Mouse (Mus musculus) forebrain, embryonic 12.5 days (tissue): ENCODE data around the gene Zfp526. TPM values are rescaled to one million over a fixed set of nuclear protein-coding genes. Genes with fewer than 3 reads are reported as not detected.
A peak's percentile ranks its signal among the peaks of the same experiment; 100 is the strongest.

ENCODE experiments used
- ATAC-seq: fragments of 200-750 bp; cut with Nextera tagmentation; 2 replicates; pipeline ENCODE4 v1.8.0; 2017; ENCODE audit warnings: moderate TSS enrichment; ENCODE audit not compliant: low FRiP score
- H3K27ac ChIP-seq: fragments of 300-500 bp; sonication (generic); 2 replicates; pipeline ENCODE4 v1.5.1; 2016; ENCODE audit warnings: mild to moderate bottlenecking
- H3K27me3 ChIP-seq: fragments of 300-500 bp; sonication (generic); 2 replicates; pipeline ENCODE4 v1.6.1; 2016; ENCODE audit warnings: mild to moderate bottlenecking
- H3K36me3 ChIP-seq: fragments of 300-500 bp; sonication (generic); replicated peaks from 2 replicates; pipeline ENCODE4 v1.6.1; 2016; ENCODE audit warnings: mild to moderate bottlenecking
- H3K4me1 ChIP-seq: fragments of 300-500 bp; sonication (generic); 2 replicates; pipeline ENCODE4 v1.6.1; 2016
- H3K4me2 ChIP-seq: fragments of 300-500 bp; sonication (generic); 2 replicates; pipeline ENCODE4 v1.6.1; 2016; ENCODE audit warnings: mild to moderate bottlenecking, moderate library complexity
- H3K4me3 ChIP-seq: fragments of 300-500 bp; sonication (generic); replicated peaks from 2 replicates; pipeline ENCODE4 v1.5.1; 2016; ENCODE audit warnings: mild to moderate bottlenecking
- H3K9ac ChIP-seq: fragments of 300-500 bp; sonication (generic); 2 replicates; pipeline ENCODE4 v1.6.1; 2016; ENCODE audit warnings: mild to moderate bottlenecking
- H3K9me3 ChIP-seq: fragments of 300-500 bp; sonication (generic); 2 replicates; pipeline ENCODE4 v1.6.1; 2016
- WGBS: fragments of 180-500 bp; shearing (Covaris S2); methylation state at CpG from one replicate; pipeline ENCODE4 v1.1.7; 2016; 5-methylcytosine and 5-hydroxymethylcytosine counted together
- polyA plus RNA-seq: library from polyadenylated mRNA; unstranded; fragments of >200 nt; fragmentation: Nextera tagmentation; extraction: Ambion mirVana; gene quantifications from 2 replicates; pipeline ENCODE4 v1.2.1, GENCODE M21; 2016

Zfp526 gene
- polyA plus RNA-seq, 1 experiment from 2014 or later, result 2.7 TPM

DNA sequence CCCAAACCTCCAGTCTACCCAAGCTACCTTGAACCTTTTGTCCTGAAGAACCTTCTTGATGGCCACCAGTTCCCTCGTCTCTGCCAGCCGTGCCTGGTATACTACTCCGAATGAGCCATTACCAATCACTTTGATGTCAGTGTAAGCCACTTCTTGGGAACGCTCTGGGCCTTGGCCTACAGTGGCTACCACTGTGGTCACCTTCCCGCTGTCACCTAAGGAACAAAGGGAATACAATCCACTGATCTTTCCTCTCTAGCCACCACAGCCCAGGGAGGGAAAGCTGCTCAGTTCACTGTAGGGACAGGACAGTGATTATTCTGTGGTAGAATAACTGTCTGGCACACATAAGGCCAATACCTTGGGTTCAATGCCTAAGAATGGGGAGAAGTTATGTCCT lies 14.3 kb downstream of the Zfp526 start:
- no peaks in the 10 kb centered on the region for H3K27me3 ChIP-seq
- H3K4me1 ChIP-seq, result peaks cover 36% of the 10 kb centered on the region
- peak overlapping the region; percentile 33; the same call in 1 of the 2 replicates for H3K9ac ChIP-seq
- no peaks in the 10 kb centered on the region for H3K9me3 ChIP-seq
- no peak overlapping the region for H3K27ac ChIP-seq
- 89% methylated on average over 5 of the region's 5 CpGs for WGBS
- peak overlapping the region; percentile 72 for H3K4me2 ChIP-seq
- ATAC-seq, result no peak
- H3K36me3 ChIP-seq, result peaks cover 44% of the 10 kb centered on the region
- 0 out of 2 replicates have a peak overlapping the region, but pooled peaks have one; percentile 5 for H3K4me3 ChIP-seq

GRCm38 (mm10) chr7:25237249-25238014 lies 16.2 kb downstream of the Zfp526 start, which contains the start of gene Gsk3a:
Gene Gsk3a (minus strand): TSS chr7:25237851.
- H3K9ac ChIP-seq, result peak within 1 kb of the TSS; percentile 99
- no peaks in the 10 kb centered on the region for H3K9me3 ChIP-seq
- H3K4me3 ChIP-seq, result peak within 1 kb of the TSS; percentile 97
- peak within 1 kb of the TSS; percentile 78 for H3K27ac ChIP-seq
- H3K27me3 ChIP-seq, result no peaks in the 10 kb centered on the region
- peaks cover 27% of the 10 kb centered on the region for H3K36me3 ChIP-seq
- H3K4me1 ChIP-seq, result peaks cover 36% of the 10 kb centered on the region
- peak within 1 kb of the TSS; percentile 72 for H3K4me2 ChIP-seq
- under 1% methylated on average over 52 of the region's 76 CpGs for WGBS
- peak; percentile 90 for ATAC-seq

DNA sequence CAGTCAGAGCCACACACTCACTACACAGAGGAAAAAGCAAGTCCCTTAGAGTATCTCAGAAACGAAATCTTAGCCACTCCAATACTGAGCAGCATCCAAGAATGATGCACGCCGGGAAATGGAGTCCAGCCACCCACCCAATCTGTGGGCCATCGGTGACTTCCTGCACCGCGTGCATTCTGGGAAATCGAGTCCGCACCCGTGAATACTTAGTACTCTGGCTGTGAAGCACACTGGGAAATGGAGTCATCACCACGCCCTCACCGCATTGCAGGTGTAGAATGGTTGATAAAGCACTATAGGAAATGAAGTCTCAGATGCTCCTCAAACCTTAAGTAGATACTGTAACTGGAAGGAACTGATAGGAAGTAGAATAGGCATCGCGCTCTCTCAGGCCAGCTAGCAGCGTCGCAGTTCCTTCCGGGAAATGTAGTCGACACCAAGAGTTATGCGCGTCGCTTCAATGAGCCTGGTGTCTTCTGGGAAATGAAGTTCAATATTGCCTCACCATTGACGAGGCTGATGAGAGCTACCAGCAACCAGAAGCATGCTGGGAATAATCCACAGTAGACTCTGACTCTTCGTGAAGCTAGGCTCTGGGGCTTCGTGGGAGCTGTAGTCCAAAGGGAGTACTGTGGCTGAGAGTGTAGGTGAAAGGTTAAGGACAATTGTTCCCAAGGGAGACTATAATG lies 16.9 kb downstream of the Zfp526 start:
- peak; percentile 93 for ATAC-seq
- H3K36me3 ChIP-seq, result peaks cover 27% of the 10 kb centered on the region
- peak overlapping the region; percentile 97 for H3K4me3 ChIP-seq
- peaks cover 36% of the 10 kb centered on the region for H3K4me1 ChIP-seq
- no peaks in the 10 kb centered on the region for H3K9me3 ChIP-seq
- H3K27me3 ChIP-seq, result no peaks in the 10 kb centered on the region
- WGBS, result under 1% methylated on average over 23 of the region's 23 CpGs
- peak overlapping the region; percentile 99 for H3K9ac ChIP-seq
- peak overlapping the region; percentile 78 for H3K27ac ChIP-seq
- peak overlapping the region; percentile 72 for H3K4me2 ChIP-seq

DNA sequence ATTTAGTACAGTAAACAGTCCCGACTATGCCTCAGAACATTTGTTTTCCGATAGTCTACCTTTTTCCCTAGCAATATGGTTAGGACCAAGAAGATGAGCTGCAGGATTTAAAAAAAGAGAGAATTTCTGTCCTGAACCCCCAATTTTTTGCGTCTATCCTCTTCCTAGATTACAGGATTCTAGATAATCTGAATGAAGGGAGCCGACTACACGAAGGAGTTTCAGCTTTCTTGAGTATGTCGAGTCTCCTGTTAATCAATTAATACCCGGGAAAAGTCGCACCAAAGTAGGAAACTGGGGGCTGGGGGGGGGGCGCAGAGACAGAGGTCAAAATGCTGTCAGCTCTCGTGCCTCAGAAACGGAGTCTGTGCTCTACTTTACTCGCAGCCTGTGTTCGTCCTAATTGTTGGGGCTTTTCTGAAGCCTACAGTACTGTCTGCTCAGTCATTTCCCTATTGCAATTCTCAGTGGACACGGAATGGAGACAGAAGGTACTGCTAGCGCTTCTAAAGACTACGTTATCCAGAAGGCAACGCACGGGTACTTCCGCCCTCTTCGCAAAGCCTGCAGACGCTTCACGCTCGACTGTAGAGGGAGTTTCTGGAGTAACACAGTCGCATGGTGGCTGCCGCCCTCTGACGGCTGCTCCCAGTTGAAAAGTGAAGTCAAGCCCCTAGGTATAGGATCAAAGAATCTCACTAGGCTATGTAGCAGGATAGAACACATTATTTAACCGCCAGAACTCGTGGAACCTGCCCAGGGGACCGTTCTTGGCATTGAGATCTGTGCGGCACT lies 17.8 kb downstream of the Zfp526 start:
- peak overlapping the region; percentile 97 for H3K4me3 ChIP-seq
- H3K4me1 ChIP-seq, result peaks cover 36% of the 10 kb centered on the region
- ATAC-seq, result peak; percentile 45
- H3K9me3 ChIP-seq, result no peaks in the 10 kb centered on the region
- H3K4me2 ChIP-seq, result peak overlapping the region; percentile 72
- 3% methylated on average over 30 of the region's 30 CpGs for WGBS
- H3K27me3 ChIP-seq, result no peaks in the 10 kb centered on the region
- H3K27ac ChIP-seq, result peak overlapping the region; percentile 77
- peaks cover 23% of the 10 kb centered on the region for H3K36me3 ChIP-seq
- no peak overlapping the region for H3K9ac ChIP-seq

DNA sequence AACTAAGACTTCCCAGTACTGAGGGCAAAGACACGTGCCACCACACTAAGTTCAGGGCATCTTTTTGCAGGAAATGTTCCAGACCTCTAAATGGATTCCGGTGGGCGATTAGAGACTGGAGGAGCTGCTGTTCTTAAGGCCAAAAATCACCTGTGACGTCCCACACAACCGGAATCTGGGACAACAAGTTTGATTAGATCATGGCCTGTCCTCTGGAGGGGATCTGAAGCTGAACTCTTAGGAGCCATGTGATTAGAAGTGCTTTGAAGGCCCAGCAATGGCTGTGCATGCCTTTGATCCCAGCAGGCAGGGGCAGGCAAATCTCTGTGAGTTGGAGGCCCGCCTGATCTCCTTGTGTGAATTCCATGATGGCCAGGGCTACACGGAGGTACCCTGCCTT lies 19.4 kb downstream of the Zfp526 start:
- peaks cover 29% of the 10 kb centered on the region for H3K36me3 ChIP-seq
- no peaks in the 10 kb centered on the region for H3K27me3 ChIP-seq
- H3K4me1 ChIP-seq, result peaks cover 25% of the 10 kb centered on the region
- ATAC-seq, result no peak
- H3K9me3 ChIP-seq, result no peaks in the 10 kb centered on the region
- no peak overlapping the region for H3K9ac ChIP-seq
- H3K27ac ChIP-seq, result no peak overlapping the region
- no peak overlapping the region for H3K4me2 ChIP-seq
- H3K4me3 ChIP-seq, result no peak overlapping the region
- WGBS, result 70% methylated on average over 7 of the region's 7 CpGs

DNA sequence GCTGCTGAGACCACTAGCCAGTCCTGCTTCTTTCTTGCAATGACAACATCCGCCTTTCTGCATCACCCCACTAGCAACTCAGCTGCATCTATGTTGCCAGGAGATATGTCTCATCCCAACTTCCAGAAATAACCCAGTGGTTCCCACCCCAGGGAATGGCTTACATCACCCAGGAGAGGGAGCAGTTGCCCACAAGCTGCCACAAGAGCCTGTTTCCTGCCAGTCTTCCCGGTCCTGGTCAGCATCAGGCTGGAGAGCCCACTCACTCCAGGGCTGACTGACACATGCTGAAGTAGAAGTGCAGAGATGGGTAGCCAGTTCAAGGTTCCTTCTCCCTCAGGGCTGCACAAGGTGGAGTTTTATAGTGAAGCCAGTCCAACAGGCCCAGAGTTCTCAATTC lies 19.8 kb downstream of the Zfp526 start:
- no peak for ATAC-seq
- H3K27me3 ChIP-seq, result no peaks in the 10 kb centered on the region
- no peak overlapping the region for H3K27ac ChIP-seq
- no peak overlapping the region for H3K4me2 ChIP-seq
- H3K4me3 ChIP-seq, result no peak overlapping the region
- H3K9ac ChIP-seq, result no peak overlapping the region
- H3K9me3 ChIP-seq, result no peaks in the 10 kb centered on the region
- peaks cover 23% of the 10 kb centered on the region for H3K4me1 ChIP-seq
- peaks cover 34% of the 10 kb centered on the region for H3K36me3 ChIP-seq
- 37% methylated on average over 2 of the region's 2 CpGs for WGBS

GRCm38 (mm10) chr7:25243361-25243760 lies 22.1 kb downstream of the Zfp526 start:
- no peak overlapping the region for H3K4me3 ChIP-seq
- H3K27ac ChIP-seq, result no peak overlapping the region
- no peak for ATAC-seq
- H3K4me2 ChIP-seq, result no peak overlapping the region
- H3K9me3 ChIP-seq, result no peaks in the 10 kb centered on the region
- H3K9ac ChIP-seq, result no peak overlapping the region
- 84% methylated on average over 4 of the region's 4 CpGs for WGBS
- no peaks in the 10 kb centered on the region for H3K27me3 ChIP-seq
- H3K4me1 ChIP-seq, result peaks cover 36% of the 10 kb centered on the region
- peaks cover 37% of the 10 kb centered on the region for H3K36me3 ChIP-seq

GRCm38 (mm10) chr7:25244562-25245369 lies 23.5 kb downstream of the Zfp526 start:
- H3K9me3 ChIP-seq, result no peaks in the 10 kb centered on the region
- peaks cover 37% of the 10 kb centered on the region for H3K4me1 ChIP-seq
- H3K9ac ChIP-seq, result no peak overlapping the region
- peaks cover 37% of the 10 kb centered on the region for H3K36me3 ChIP-seq
- no peak overlapping the region for H3K4me2 ChIP-seq
- WGBS, result 91% methylated on average over 30 of the region's 30 CpGs
- H3K27me3 ChIP-seq, result no peaks in the 10 kb centered on the region
- no peak for ATAC-seq
- no peak overlapping the region for H3K4me3 ChIP-seq
- no peak overlapping the region; the same call in 1 of the 2 replicates for H3K27ac ChIP-seq

- Histone ChIP-seq H3K4me1 (peaks cover 39% of the 10 kb centered on the region), H3K4me2 (peak overlapping the region; percentile 85), H3K9me3 (no peaks in the 10 kb centered on the region), H3K4me3 (peak overlapping the region; percentile 75), H3K27me3 (no peaks in the 10 kb centered on the region), H3K27ac (peak overlapping the region; percentile 96), H3K9ac (peak overlapping the region; percentile 91), H3K36me3 (peaks cover 37% of the 10 kb centered on the region)
- ATAC-seq, result no peak
- 72% methylated on average over 20 of the region's 20 CpGs for WGBS
These were observed 25.0 kb downstream of the Zfp526 start for GRCm38 (mm10) chr7:25246079-25246758.

DNA sequence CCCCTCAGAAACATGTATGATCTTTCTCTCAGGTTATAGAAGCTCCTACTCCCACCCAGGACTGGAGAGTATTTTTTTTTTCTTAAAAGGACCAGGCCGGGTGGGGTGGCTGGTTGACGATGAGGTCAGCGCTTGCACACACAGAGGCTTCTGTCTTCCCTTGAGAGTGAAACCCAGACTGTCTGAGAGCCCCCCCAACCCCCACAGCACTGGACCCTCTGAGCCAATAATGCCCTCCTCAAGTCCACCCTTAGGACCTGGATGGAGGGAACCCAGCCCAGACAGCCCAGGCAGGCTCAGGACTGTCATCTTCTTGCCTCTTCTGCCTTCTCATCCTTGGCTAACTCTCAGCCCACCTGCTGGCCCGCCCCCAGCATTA lies 25.5 kb downstream of the Zfp526 start:
- Histone ChIP-seq H3K4me3 (peak overlapping the region; percentile 75), H3K9ac (peak overlapping the region; percentile 91), H3K4me1 (peaks cover 44% of the 10 kb centered on the region), H3K27me3 (no peaks in the 10 kb centered on the region), H3K9me3 (no peaks in the 10 kb centered on the region), H3K4me2 (peak overlapping the region; percentile 85), H3K27ac (peak overlapping the region; percentile 96), H3K36me3 (peaks cover 37% of the 10 kb centered on the region)
- WGBS, result 50% methylated on average over 4 of the region's 4 CpGs
- no peak for ATAC-seq

- Histone ChIP-seq H3K9ac (peak overlapping the region; percentile 91), H3K4me3 (peak overlapping the region; percentile 75), H3K27ac (peak overlapping the region; percentile 96), H3K9me3 (no peaks in the 10 kb centered on the region), H3K36me3 (peaks cover 34% of the 10 kb centered on the region), H3K27me3 (no peaks in the 10 kb centered on the region), H3K4me2 (peak overlapping the region; percentile 85), H3K4me1 (peaks cover 48% of the 10 kb centered on the region)
- 28% methylated on average over 3 of the region's 3 CpGs for WGBS
- no peak for ATAC-seq
These were observed 26.3 kb downstream of the Zfp526 start for GRCm38 (mm10) chr7:25247498-25247897.
